Mouse (Mus musculus) limb, embryonic 14.5 days (tissue): ENCODE results near the gene Ranbp9. TPM values are rescaled to one million over a fixed set of nuclear protein-coding genes. Genes with fewer than 3 reads are reported as not detected.

ENCODE experiments used
- ATAC-seq: fragments of 200-750 bp; cut with Nextera tagmentation; 2 replicates; pipeline ENCODE4 v1.8.0; 2017; ENCODE audit warnings: low read depth, moderate number of reproducible peaks, moderate TSS enrichment; ENCODE audit not compliant: low FRiP score
- DNase-seq: peaks from one replicate; pipeline ENCODE4 v3.0.0-alpha.2; 2015; ENCODE audit warnings: low spot score
- H3K27ac ChIP-seq: fragments of 300-500 bp; sonication (generic); replicated peaks from 2 replicates; pipeline ENCODE4 v1.5.1; 2014; ENCODE audit warnings: low read depth, mild to moderate bottlenecking, low read length, moderate library complexity, mixed read lengths
- H3K27me3 ChIP-seq: fragments of 300-500 bp; sonication (generic); 2 replicates; pipeline ENCODE4 v1.6.1; 2014; ENCODE audit warnings: low read length, mixed read lengths; ENCODE audit not compliant: control insufficient read depth, insufficient read depth
- H3K36me3 ChIP-seq: fragments of 300-500 bp; sonication (generic); 2 replicates; pipeline ENCODE4 v1.6.1; 2014; ENCODE audit warnings: mild to moderate bottlenecking, low read length, moderate library complexity, mixed read lengths; ENCODE audit not compliant: control insufficient read depth, insufficient read depth
- H3K4me1 ChIP-seq: fragments of 300-500 bp; sonication (generic); 2 replicates; pipeline ENCODE4 v1.6.1; 2014; ENCODE audit warnings: antibody characterized with exemption, low read length, mixed read lengths; ENCODE audit not compliant: control insufficient read depth, insufficient read depth
- H3K4me2 ChIP-seq: fragments of 300-500 bp; sonication (generic); replicated peaks from 2 replicates; pipeline ENCODE4 v1.6.1; 2014; ENCODE audit warnings: low read depth, mild to moderate bottlenecking, low read length, moderate library complexity; ENCODE audit not compliant: severe bottlenecking
- H3K4me3 ChIP-seq: fragments of 300-500 bp; sonication (generic); replicated peaks from 2 replicates; pipeline ENCODE4 v1.5.1; 2014; ENCODE audit warnings: low read length
- H3K9ac ChIP-seq: fragments of 300-500 bp; sonication (generic); 2 replicates; pipeline ENCODE4 v1.6.1; 2014; ENCODE audit warnings: mild to moderate bottlenecking, low read depth, low read length, moderate library complexity; ENCODE audit not compliant: severe bottlenecking
- H3K9me3 ChIP-seq: fragments of 300-500 bp; sonication (generic); 2 replicates; pipeline ENCODE4 v1.6.1; 2016; ENCODE audit warnings: low read length; ENCODE audit not compliant: control insufficient read depth
- POLR2A ChIP-seq: fragments of 200-500 bp; IDR thresholded peaks from 2 replicates; pipeline ENCODE4 v1.8.0; 2012; ENCODE audit warnings: inconsistent platforms, mild to moderate bottlenecking, moderate library complexity, borderline replicate concordance; ENCODE audit not compliant: insufficient read depth, insufficient read length; ENCODE audit errors: extremely low read depth
- WGBS: fragments of 180-500 bp; shearing (Covaris S2); extraction: QIAGEN DNeasy Blood & Tissue Kit; methylation state at CpG from one replicate; pipeline ENCODE4 v1.1.7; 2014; 5-methylcytosine and 5-hydroxymethylcytosine counted together
- polyA plus RNA-seq, 2 experiments: library from polyadenylated mRNA; depleted of rRNA in 1 of 2; stranded (reverse) in 1 of 2; unstranded in 1 of 2; fragments of >200 nt; fragmentation: Nextera tagmentation in 1 of 2; extraction: Ambion mirVana in 1 of 2; gene quantifications; 2 replicates each; pipeline versions ENCODE4 v1.2.1 to v1.2.3; 2012 to 2014

Gene Ranbp9
- polyA plus RNA-seq, 2 experiments, result 12.6 to 36.9 TPM

GRCm38 (mm10) chr13:43464605-43465004, 16.5 kb downstream of the Ranbp9 start:
- Histone ChIP-seq H3K9ac (no peak overlapping the region), H3K4me2 (no peak overlapping the region), H3K27me3 (no peaks in the 10 kb centered on the region), H3K9me3 (no peaks in the 10 kb centered on the region), H3K4me3 (no peak overlapping the region), H3K36me3 (peaks cover 7% of the 10 kb centered on the region; the same call in 1 of the 2 replicates), H3K4me1 (no peaks in the 10 kb centered on the region), H3K27ac (no peak overlapping the region)
- 96% methylated on average over 2 of the region's 2 CpGs for WGBS
- no peak for ATAC-seq
- DNase-seq, result no peak
- TF ChIP-seq POLR2A, result no peak

DNA sequence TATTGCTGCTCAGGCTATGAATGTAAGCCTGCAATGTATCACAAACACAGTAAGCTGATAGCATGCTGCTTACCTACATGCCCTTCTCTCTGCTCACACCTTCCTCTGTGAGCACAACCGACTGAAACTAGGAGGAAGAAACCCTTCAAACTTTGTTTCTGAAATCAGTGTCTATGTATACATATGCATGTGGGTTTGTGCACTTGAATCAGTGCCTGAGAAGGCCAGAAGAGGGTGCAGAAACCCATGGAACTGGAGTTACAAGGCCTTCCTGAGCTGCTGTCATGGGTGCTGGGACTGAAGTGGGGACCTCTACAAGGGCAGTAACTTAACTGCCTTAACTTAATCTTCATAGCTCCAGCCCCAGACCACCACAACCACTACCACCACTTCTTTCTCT, 23.9 kb downstream of the Ranbp9 start:
- DNase-seq, result no peak
- Histone ChIP-seq H3K4me3 (no peak overlapping the region), H3K9ac (no peak overlapping the region), H3K9me3 (no peaks in the 10 kb centered on the region), H3K36me3 (peaks cover 9% of the 10 kb centered on the region; the same call in 1 of the 2 replicates), H3K4me1 (peaks cover 5% of the 10 kb centered on the region; the same call in 1 of the 2 replicates), H3K27ac (no peak overlapping the region), H3K27me3 (no peaks in the 10 kb centered on the region), H3K4me2 (no peak overlapping the region)
- 81% methylated on average over 1 of the region's 1 CpGs for WGBS
- no peak for ATAC-seq
- TF ChIP-seq POLR2A, result no peak

DNA sequence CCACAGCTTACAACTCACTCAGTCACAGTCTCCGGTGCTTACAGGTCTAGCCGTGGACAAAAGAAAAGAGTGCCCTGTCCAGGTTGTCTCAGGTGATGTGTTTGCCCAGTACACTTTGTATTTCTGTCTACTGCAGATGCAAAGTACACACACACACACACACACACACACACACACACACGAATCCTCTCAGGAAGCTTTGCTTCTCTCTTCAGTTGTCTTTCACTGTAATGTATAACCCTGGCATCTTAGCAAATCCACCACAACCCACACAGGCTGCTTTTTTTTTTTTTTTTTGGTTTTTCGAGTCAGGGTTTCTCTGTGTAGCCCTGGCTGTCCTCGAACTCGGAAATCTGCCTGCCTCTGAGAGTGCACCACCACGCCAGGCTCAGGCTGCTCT, 26.7 kb downstream of the Ranbp9 start:
- Histone ChIP-seq H3K27me3 (no peaks in the 10 kb centered on the region), H3K4me1 (peaks cover 5% of the 10 kb centered on the region; the same call in 1 of the 2 replicates), H3K4me3 (no peak overlapping the region), H3K9me3 (no peaks in the 10 kb centered on the region), H3K9ac (no peak overlapping the region), H3K27ac (no peak overlapping the region), H3K36me3 (0 out of 2 replicates have a peak, but pooled peaks cover 2% of the 10 kb centered on the region), H3K4me2 (no peak overlapping the region)
- WGBS, result 88% methylated on average over 7 of the region's 7 CpGs
- DNase-seq, result no peak
- TF ChIP-seq POLR2A, result no peak
- ATAC-seq, result no peak

DNA sequence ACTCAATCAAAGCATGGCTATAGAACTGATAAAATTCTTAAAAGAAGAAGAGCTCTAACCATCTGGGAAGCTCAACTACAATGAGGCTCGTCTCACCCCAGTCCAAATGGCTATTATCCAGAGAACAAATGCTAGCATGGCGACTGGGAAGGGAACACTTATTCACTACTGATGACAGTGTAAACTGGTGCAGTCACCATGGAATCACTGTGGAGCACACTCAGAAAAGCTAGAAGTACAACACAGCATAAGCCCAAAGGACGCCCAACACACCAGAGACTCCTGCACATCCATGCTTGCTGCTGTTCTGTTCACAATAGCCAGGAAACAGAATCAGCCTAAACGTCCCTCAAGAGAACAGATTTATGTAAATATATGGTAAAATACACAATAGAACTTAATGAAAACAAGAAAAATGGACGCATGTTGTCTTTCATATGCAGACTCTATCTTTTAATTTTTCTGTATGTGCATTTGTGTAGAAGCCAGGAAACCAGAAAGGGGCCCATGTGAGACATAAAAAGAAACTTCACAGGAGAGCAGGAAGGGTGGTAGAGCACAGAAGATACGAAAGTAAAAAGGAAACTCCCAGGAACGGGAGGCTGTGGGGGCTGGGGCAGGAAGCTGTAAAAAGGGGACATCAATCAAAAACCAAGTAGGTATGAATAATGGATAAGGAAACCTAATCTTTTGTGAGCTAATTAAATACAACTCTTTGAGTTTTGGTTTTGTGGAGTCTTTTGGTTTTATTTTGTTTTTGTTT, 28.1 kb downstream of the Ranbp9 start:
- DNase-seq (no peak), ATAC-seq (no peak)
- no peaks in the 10 kb centered on the region for H3K9me3 ChIP-seq
- TF ChIP-seq POLR2A, result no peak
- H3K4me1 ChIP-seq, result peaks cover 5% of the 10 kb centered on the region; the same call in 1 of the 2 replicates
- no peak overlapping the region for H3K4me3 ChIP-seq
- no peak overlapping the region for H3K9ac ChIP-seq
- H3K27me3 ChIP-seq, result no peaks in the 10 kb centered on the region
- no peak overlapping the region for H3K4me2 ChIP-seq
- H3K27ac ChIP-seq, result no peak overlapping the region
- 49% methylated on average over 7 of the region's 7 CpGs for WGBS
- 0 out of 2 replicates have a peak, but pooled peaks cover 2% of the 10 kb centered on the region for H3K36me3 ChIP-seq

DNA sequence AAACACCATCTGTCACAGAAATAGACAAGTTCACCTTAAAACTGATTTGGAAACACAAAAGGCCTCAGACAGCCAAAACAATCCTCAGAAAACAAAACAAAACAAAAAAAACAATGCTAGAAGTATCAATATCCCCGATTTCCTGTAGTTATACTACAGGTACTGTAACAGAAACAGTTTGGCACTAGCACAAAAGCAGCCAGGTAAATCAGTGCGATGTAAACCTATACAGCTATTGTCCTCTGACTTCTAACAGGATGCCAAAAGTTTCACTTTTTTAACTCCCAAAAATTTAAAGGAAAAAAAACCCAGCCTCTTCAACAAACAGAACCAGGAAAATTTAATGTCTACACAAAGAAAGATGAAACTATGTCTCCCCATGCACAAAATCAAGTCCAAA, 28.9 kb downstream of the Ranbp9 start:
- H3K27me3 ChIP-seq, result no peaks in the 10 kb centered on the region
- H3K9ac ChIP-seq, result no peak overlapping the region
- 85% methylated on average over 2 of the region's 2 CpGs for WGBS
- ATAC-seq (no peak), DNase-seq (no peak)
- no peak overlapping the region for H3K4me2 ChIP-seq
- no peak overlapping the region for H3K4me3 ChIP-seq
- no peaks in the 10 kb centered on the region for H3K9me3 ChIP-seq
- TF ChIP-seq POLR2A, result no peak
- 0 out of 2 replicates have a peak, but pooled peaks cover 2% of the 10 kb centered on the region for H3K36me3 ChIP-seq
- H3K27ac ChIP-seq, result no peak overlapping the region
- peaks cover 5% of the 10 kb centered on the region; the same call in 1 of the 2 replicates for H3K4me1 ChIP-seq
